Mouse (Mus musculus): ENCODE data around the gene Ccdc38. TPM values are rescaled to one million over a fixed set of nuclear protein-coding genes. Genes with fewer than 3 reads are reported as not detected.

Gene Ccdc38
- total RNA-seq, 2 experiments from 2014 or later = 0.15 TPM; not detected in 1

Other genes starting within 250 kb of the Ccdc38 start
- 10 to 100 TPM; 10.6 to 13.9 TPM for gene Elk3, start 229.5 kb upstream of the Ccdc38 start, total RNA-seq (2021)
- 10 to 100 TPM; 76.5 to 77.9 TPM for gene Lta4h, start 87.2 kb upstream of the Ccdc38 start, total RNA-seq (2021)
- under 1 TPM in 1 of 2 experiments, not detected in 1; 0.28 TPM for gene Hal, start 51.9 kb upstream of the Ccdc38 start, total RNA-seq (2021)
- 1 to 10 TPM; 2.1 to 3.0 TPM for gene Amdhd1, start 599 bp upstream of the Ccdc38 start, total RNA-seq (2021)
- 10 to 100 TPM; 13.9 to 14.1 TPM for gene Snrpf, start 49.1 kb downstream of the Ccdc38 start, total RNA-seq (2021)
- 10 to 100 TPM; 11.1 to 11.3 TPM for gene Ntn4, start 100.0 kb downstream of the Ccdc38 start, total RNA-seq (2021)

All from left cerebral cortex, postnatal 10 days (tissue).